Mouse (Mus musculus): ENCODE data around the gene Krtap19-9b. TPM values are rescaled to one million over a fixed set of nuclear protein-coding genes. Genes with fewer than 3 reads are reported as not detected.

Gene Krtap19-9b
- not detected for total RNA-seq (2021)
- long read RNA-seq, experiment 1: 0 reads
- long read RNA-seq, experiment 2: 0 reads

GRCm38 (mm10) chr16:88932165-88932564 lies at the start of gene Krtap19-9b:
Gene Krtap19-9b, minus strand, starts transcription at chr16:88932265.
- no peak for DNase-seq
- intact Hi-C loops (cut with DNase I): no loop called here

DNA sequence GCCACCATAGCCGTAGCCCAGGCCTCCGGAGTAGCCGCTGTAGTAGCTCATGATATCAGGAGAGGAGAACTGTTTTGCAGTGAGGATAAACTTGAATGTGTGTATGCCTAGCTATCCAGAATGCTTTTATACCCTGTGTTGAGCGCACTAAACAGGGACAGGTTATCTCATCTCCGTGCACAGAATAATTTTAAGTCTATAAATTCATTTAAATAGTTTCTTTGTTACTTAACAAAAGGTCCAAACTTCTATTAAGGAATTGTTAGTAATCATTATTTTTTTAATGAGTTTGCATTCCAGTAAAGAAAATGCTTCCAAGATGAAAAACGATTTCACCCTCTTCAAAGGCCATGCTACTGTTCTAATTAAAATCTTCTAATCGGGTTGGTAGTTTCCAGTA lies 30.7 kb upstream of the Krtap19-9b start, which contains the start of gene Krtap16-3:
Gene Krtap16-3, minus strand, starts transcription at position 101 of the 400 bp plus-strand sequence.
- no peak for DNase-seq
- intact Hi-C loops (cut with DNase I): no loop called here

DNA sequence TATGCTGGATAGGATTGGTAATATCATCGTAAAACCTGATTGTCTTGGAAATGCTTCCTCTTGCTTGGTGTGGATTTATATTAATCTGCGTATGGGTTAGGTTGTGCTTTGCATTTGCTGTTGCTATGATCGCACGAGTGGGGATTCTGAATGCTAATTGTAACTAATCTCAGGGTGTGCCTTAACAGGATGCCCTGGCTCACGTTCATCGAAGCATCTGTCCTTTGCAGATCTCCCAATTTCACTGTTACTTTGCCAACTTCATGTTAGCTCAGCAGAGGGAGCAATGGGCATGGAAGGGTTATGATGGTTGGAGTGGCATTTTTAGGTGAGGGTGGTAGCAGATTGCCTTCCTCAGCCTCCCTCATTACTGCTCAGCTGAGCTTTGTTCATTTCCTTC lies 9.0 kb upstream of the Krtap19-9b start:
- DNase-seq: no peak
- intact Hi-C loops (cut with DNase I): no loop called here

- no peak for DNase-seq
- intact Hi-C loops (cut with DNase I): no loop called here
Measured at GRCm38 (mm10) chr16:88938252-88938651, 6.2 kb upstream of the Krtap19-9b start.

DNA sequence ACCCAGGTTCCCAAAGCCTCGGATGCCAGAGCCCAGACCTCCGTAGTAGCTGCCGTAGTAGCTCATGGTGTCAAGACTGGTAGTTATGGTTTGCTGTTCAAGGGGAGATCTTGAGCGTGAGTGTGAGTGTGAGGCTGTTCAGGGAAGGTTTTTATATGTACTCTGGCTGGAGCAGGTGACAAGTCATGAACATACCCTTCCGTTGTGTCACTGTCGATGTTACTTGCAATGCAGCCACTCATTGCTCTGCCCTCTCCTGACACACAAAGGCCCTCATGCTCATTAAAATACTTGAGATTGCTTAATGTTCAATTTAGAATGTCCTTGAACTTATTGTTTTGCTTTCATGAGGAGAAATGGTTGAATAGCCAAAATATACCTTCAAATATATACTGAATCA lies 35.7 kb downstream of the Krtap19-9b start, which contains the start of gene Krtap19-5:
Gene Krtap19-5, minus strand, starts transcription at position 101 of the 400 bp plus-strand sequence.
- intact Hi-C loops (cut with DNase I): no loop called here
- DNase-seq: no peak

GRCm38 (mm10) chr16:88886870-88887269 lies 45.2 kb downstream of the Krtap19-9b start:
- intact Hi-C loops (cut with DNase I): no loop called here
- DNase-seq: no peak

- intact Hi-C loops (cut with DNase I): no loop called here
Measured at GRCm38 (mm10) chr16:88884989-88885388, 47.1 kb downstream of the Krtap19-9b start, which contains the start of gene Krtap19-4. Gene Krtap19-4, minus strand, starts transcription at chr16:88885089.

More at GRCm38 (mm10) chr16:88884989-88885388, 47.1 kb downstream of the Krtap19-9b start, which contains the start of gene Krtap19-4:
- DNase-seq: no peak

Other genes starting within 250 kb of the Krtap19-9b start
- gene 2310061N02Rik, start 224.3 kb downstream of the Krtap19-9b start, total RNA-seq (2021): not detected
- gene Krtap13-1, start 203.4 kb downstream of the Krtap19-9b start, total RNA-seq (2021): not detected
- gene Krtap13, start 180.6 kb downstream of the Krtap19-9b start, total RNA-seq (2021): not detected
- not detected for gene 2310034C09Rik, start 173.4 kb downstream of the Krtap19-9b start, total RNA-seq (2021)
- not detected for gene 2310057N15Rik, start 158.1 kb downstream of the Krtap19-9b start, total RNA-seq (2021)
- not detected for gene Gm5965, start 154.4 kb downstream of the Krtap19-9b start, total RNA-seq (2021)
- gene Gm20741, start 120.0 kb downstream of the Krtap19-9b start, total RNA-seq (2021): not detected
- gene Krtap15, start 112.0 kb downstream of the Krtap19-9b start, total RNA-seq (2021): not detected
- gene Krtap14, start 106.1 kb downstream of the Krtap19-9b start, total RNA-seq (2021): not detected
- gene Krtap19-1, start 62.9 kb downstream of the Krtap19-9b start, total RNA-seq (2021): not detected
- not detected for gene Krtap19-2, start 58.0 kb downstream of the Krtap19-9b start, total RNA-seq (2021)
- not detected for gene Krtap19-3, start 54.2 kb downstream of the Krtap19-9b start, total RNA-seq (2021)
- gene Krtap19-4, start 47.2 kb downstream of the Krtap19-9b start, total RNA-seq (2021): not detected
- not detected for gene Krtap19-5, start 35.8 kb downstream of the Krtap19-9b start, total RNA-seq (2021)
- not detected for gene Krtap16-3, start 30.6 kb upstream of the Krtap19-9b start, total RNA-seq (2021)
- gene Krtap22-2, start 78.5 kb upstream of the Krtap19-9b start, total RNA-seq (2021): not detected
- not detected for gene Gm10229, start 83.0 kb upstream of the Krtap19-9b start, total RNA-seq (2021)
- not detected for gene Krtap6-1, start 99.4 kb upstream of the Krtap19-9b start, total RNA-seq (2021)
- not detected for gene Gm10228, start 109.2 kb upstream of the Krtap19-9b start, total RNA-seq (2021)
- gene Krtap6-5, start 115.6 kb upstream of the Krtap19-9b start, total RNA-seq (2021): not detected
- not detected for gene 1110025L11Rik, start 131.7 kb upstream of the Krtap19-9b start, total RNA-seq (2021)
- gene Krtap6-3, start 151.8 kb upstream of the Krtap19-9b start, total RNA-seq (2021): not detected
- not detected for gene Gm6358, start 208.6 kb upstream of the Krtap19-9b start, total RNA-seq (2021)
- not detected for gene Gm10061, start 218.8 kb upstream of the Krtap19-9b start, total RNA-seq (2021)
- gene Gm9789, start 225.7 kb upstream of the Krtap19-9b start, total RNA-seq (2021): not detected
- not detected for gene Gm7735, start 237.2 kb upstream of the Krtap19-9b start, total RNA-seq (2021)
- gene 1110057P08Rik, start 242.5 kb upstream of the Krtap19-9b start, total RNA-seq (2021): not detected